Mouse (Mus musculus): Measurements from ENCODE around the gene Hadha.
A peak's percentile ranks its signal among the peaks of the same experiment; 100 is the strongest.

The Hadha gene

DNA sequence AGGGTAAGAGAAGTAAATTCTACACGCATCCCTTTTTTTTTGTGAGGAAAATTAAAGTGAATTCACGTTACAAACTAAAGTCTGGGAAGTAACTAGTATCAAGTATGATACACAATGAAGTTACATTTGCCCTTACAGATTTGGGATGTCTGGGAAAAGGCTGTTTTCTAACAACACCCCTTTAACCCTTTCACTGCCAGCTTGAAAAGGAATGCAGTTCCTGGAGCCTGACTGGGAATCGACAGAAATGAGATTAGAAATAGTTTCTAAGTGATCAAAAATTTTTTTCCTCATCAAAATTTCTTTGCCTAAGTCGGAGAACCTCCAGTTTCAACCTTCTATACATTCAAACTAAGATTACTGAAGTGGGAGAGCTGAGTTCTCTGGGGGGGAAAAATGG, 949 bp downstream of the Hadha start:
- no peak for DNase-seq (ENCODE audit: low read depth, low spot score)

DNA sequence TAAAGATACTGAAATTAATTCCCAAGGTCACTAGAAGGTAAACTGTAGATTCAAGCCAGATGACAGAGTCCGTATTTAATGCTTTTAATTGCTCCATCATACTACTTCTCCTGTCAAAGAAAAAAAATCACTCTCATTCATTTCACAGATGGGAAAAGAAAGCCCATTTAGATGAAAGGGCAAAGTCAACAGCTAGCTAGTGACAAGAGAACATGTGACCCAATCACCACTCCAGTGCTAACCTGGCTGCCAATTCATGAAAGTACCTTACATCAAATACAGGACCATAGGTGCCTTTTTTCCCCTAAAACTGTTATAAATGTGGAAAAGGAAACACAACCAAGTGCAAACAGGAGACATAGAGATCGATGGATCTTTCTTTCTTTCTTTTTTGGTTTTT, 1.7 kb downstream of the Hadha start:
- DNase-seq (ENCODE audit: low read depth, low spot score) = no peak

DNA sequence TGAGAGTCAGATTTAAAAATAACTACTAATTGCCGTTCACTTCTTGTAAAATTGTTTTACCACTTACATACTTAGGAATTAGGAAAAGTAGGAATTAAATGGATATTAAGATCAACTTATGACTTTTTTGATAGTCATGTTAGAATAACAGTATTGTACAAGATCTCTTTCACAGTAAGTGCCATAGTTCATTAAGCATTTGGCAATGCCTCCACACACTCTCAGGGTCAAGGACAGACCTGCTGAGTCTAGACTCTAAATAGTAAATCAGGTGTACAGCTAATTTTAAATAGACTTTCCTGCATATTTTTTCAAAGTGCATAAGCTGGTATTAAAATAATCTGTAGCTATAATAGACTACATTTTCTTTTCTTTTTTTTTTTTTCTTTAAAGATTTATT, 2.5 kb downstream of the Hadha start:
- no peak for DNase-seq (ENCODE audit: low read depth, low spot score)

DNA sequence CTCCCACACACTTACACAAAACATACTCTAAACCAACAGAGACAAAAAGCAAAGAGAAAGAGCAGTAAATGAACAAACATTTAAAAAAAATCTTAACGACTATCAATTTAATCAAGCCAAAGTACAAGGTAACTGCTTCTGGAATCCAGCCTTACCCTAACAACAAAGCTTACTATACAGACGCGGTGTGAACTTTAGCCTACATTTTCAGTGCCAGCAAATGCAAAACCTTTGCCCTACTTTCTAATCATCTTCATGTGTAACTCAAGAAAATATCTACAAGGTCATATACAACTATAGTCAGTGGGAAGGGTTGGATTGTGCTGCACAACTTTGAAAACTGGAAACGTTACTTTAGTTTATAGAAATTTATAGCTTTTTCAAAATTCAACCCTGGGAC, 3.0 kb downstream of the Hadha start:
- no peak for DNase-seq (ENCODE audit: low read depth, low spot score)

DNA sequence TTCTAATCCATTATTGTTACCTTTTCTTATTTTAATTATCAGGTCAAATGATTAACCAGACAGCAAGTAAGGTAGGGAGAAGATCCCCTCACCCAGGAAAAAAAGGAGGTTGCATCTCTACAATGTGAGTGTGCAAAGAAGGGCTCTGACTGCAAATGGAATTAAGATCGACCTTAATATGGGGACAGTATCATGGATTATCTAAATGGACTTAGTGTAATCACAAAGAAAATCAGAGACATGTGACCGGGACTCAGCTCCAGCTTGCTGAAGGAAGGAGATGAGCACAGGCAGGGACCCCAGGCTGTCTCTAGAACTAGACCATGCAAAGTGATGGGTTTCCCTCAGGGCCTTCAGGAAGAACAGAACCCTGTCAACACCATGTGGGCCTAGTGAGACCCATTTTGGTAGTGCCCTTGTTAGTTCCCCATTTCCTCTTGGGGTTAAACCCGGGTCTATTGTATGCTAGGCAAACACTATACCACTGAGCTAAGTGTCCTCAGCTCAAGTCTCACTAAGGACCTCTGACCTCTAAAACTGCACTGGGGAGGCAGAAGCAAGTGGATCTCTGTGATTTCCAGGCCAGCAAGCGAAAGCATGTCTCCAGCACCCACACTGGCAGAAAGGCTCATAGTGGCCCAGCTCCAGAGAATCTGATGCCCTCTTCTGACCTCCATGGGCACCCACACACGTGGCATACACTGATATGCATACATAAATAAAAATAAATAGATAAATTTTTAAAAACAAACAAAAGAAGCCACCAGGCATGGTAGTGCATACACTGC, 6.6 kb downstream of the Hadha start:
- DNase-seq (ENCODE audit: low read depth, low spot score) = no peak

DNA sequence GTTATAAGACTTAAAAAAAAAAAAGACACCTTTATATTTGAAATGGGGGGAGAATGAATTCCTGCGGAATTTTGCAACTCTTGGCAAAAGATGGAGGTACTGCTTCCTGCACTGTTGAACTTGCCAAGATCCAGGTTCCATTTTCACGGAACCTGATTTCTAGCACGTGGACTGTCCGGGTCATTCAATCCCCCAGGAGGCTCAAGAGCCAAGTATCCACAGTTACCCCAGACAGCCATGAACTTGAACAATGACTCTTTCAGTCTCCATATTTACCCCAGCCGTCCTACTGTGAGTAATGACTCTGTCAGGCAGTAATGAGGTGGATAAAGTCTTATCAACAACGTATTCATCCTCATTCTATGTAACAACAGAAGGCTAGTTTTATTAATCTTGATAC, 8.4 kb downstream of the Hadha start:
- DNase-seq (ENCODE audit: low read depth, low spot score) = no peak

DNA sequence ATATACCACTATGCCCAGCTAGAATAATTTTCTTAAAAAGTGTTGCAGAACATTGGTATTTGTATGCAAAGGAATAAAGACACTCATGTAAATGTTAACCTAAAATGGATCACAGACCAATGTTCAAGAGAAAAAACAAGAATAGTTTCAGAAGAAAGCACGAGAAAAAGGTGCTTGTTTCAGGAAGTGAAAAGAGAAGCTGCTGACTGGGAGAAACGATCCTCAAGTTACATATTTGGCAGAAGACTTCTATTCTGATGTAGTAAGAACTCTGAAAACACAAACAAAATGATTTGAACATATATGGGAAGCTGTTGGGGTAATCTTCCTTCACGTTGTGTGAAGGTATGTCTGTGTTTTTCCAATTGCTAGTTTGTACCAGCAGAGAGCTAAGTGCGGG, 16.8 kb downstream of the Hadha start:
- peak; percentile 53 for DNase-seq (ENCODE audit: low read depth, low spot score)

DNA sequence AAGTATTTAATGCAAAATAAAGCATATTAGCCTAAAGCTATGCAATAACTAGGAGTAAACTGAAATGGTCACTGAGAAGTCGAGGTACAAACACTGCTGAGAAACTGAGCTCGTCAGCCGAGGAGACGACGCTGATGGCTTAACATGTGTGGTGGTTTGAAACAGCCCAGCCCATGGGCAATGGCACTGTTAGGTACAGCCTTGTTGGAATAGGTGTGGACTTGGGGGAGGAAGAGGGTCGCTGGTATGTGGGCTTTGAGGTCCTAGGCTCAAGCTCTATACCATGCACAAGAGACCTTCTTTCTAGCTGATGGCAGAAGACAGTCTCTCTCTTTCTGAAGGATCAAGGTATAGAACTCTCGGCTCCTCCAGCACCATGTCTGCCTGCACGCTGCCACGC, 17.7 kb downstream of the Hadha start:
- no peak for DNase-seq (ENCODE audit: low read depth, low spot score)

DNA sequence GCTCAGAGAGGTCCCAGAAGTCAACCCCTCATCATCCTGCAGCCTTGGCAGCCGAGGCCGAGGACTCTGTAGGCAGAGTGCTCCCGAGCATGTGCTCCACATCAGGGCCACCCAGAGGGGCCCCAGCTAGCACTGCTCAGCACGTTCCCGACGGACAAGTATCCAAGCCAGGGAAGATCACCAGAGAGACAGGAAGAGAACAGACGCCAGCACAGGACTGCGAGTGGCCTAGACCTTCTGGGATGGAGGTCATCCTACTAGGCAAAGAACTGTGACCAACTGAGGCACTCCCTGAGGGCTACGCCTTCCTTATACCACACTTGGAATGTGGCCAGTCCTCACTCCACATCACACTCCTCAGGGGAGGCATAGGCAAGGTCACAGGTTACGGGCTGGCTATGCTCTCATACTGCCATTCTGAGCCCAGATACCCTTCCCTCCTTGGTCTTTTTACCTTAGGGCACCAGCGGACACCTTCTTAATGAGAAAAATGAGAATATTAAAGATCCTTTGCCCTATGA, 19.2 kb downstream of the Hadha start:
- DNase-seq (ENCODE audit: low read depth, low spot score) = no peak

DNA sequence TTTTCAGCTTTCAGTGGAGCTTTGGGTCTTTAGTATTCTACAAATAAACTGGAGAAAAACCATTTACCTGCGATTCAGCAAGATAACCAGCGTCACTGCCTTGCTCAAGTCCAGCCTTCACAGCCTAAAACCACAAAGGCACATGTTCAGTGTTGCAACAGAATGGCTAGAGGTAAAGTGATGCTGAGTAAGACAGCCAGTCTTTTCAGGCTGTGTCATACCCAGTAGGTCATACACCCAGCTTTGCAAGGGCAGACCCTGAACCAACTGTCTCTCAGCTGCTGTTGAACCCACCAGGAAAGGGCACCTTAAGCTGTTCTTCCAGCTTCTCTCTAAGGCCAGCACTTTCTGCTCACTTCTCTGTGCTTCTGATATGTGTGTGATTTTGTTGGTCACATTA, 22.8 kb downstream of the Hadha start:
- DNase-seq (ENCODE audit: low read depth, low spot score) = no peak

DNA sequence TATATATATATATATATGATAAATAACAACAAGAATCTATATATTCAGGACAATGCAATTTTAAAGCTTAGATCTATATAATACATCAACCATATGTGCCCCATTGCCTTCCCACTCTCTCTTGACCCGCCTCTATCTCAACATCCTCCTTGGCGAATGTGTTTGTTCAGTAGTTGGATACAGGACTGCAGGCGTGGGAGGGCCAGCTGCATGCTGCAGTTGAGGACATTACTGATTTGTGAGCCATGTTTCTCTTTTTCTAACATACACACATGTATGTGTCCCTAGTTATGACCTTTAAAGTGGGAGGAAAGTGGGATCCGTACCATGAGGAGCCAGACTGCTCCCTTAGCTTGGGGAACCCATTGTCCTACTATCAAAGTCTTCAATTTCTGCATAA, 23.7 kb downstream of the Hadha start:
- no peak for DNase-seq (ENCODE audit: low read depth, low spot score)

DNA sequence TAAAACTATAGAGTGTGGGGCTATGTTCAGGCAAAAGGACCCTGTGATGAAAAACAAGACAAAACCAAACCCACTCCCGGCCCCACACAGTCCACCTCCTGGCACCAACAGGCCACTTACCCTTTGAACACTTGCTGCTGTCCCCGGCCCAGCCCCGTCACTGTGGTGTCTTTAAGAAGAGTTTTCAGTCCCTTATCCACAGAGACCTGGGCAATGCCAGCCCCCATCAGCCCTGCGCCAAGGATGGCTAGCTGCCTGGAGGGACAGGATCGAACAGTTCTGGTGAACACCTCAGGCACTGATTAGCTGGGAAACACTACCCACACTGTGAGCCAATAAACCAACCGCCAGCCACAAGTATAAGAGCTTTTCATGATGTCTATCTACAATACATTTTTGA, 26.3 kb downstream of the Hadha start:
- DNase-seq (ENCODE audit: low read depth, low spot score) = no peak

DNA sequence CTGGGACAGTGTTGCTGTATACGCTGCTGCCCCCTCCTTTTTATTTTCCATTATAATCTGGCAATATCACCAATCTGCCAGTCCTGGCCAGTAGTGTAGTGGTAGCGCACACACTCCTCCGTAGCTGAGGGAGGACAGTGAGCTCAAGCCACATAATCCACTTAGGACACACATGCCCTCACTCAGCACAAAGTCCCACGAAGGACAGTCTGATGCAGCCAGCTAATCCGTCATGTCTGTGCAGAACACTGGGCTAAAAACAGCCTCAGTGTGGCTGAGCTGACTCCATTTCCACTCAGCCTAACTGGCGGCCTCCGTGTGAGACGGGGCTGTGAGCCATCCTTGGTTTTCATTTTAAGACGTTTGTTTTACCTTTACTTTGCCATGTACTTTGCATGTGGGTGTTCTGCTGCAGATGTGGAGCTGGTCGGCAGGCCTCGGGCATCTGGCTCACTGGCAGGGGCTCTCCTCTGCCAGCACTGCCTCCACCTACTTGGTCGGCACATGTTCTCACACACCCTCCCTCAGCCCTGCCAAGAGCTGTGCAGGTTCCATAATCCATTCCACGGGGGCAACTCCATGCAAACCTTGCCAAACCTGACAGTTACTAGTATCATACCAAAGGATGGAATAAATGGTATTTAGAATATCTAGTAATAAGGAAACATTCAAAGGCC, 26.9 kb downstream of the Hadha start:
- no peak for DNase-seq (ENCODE audit: low read depth, low spot score)

DNA sequence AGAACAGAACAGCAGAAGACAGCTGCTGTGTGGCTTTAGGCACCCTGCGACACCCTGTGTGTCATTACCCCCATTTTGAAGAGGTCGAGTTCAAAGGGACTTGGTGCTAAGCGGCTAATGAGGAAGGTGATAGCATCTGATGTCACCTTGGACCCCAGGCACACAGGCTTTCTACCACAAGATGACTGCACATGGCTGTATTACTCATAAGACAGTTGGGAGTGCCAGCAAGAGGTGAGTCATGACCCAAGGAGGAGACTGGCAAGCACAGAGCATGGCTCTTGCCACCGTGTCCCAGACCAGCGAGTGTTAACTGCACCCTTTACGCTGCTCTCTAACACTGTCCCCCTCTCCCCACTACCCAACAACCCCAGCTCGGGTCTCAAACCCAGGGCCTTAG, 28.2 kb downstream of the Hadha start:
- DNase-seq (ENCODE audit: low read depth, low spot score) = no peak

DNA sequence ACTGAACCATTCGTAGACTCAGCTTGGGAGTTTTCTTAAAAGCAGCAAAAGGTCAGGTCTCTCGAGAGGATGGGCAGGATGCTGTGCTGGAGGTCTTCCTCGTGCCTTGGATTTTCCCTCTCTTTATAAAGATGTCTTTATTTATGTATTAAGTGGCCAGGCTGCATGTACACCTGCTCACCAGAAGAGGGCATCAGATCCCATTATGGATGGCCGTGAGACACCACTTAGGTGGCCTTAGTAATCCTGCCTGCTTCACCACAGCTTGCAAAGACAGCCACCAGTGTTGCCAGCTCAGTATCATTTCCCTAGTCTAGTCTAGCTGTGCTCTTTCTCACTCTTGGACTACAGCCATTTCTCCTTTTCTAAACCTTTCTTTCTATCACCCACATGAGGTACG, 29.4 kb downstream of the Hadha start:
- DNase-seq (ENCODE audit: low read depth, low spot score) = peak; percentile 73

DNA sequence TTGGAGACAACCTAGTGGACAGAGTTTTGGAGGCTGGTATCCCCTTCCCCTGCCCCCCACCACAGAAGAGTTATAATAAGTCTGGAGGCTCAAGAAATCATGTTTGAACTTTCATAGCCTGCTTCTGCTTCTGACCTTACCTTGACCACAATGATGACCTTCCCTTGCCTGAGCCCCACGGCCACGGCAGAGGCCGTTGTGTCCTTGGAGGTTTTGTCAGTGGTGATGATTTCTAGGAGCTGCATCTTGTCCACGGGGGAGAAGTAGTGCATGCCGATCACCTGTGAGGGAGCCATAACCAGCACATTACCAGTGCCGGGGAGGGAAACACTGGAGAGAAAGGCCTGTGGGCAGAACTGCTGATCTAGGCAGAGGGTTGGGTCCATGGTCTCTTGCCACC, 32.5 kb downstream of the Hadha start:
- DNase-seq (ENCODE audit: low read depth, low spot score) = no peak

DNA sequence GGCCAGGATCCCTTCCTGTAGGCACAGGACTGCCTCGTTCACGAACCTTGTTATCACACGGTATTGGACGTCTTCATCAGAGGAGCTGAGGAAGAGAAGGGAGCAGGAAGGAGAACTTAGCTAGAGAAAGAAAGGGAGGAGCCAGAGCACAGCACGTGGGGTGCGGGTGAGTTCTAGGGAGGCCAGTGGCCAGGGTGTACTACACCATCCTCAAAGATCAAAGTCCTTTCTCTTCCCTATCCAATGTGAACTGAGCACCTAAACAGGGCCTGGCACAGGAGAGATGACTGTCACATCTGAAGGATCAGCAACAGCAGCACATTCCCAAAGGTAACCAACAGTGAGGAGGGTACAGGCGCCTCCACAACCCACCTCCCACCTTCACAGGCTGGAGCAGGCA, 34.9 kb downstream of the Hadha start:
- DNase-seq (ENCODE audit: low read depth, low spot score) = no peak

DNA sequence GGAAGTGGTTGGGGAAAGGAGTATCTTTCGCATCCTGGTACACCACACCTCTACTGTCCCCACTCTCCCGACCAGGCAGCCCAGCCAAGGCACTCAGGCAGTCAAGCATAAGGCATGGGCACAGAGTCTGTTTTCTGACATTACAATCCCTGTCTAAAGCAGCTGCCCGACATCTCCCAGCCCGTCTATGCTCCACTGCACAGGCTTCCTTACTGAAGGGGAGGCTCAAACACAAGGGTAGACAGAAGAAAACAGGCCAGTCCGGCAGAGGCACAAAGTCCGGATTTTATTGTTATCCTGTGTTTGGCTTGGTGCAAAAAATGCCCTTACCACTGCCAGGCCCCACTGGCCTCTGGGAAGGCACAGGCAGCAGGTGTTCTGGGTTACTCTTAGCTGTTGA, 35.8 kb downstream of the Hadha start:
- no peak for DNase-seq (ENCODE audit: low read depth, low spot score)

DNA sequence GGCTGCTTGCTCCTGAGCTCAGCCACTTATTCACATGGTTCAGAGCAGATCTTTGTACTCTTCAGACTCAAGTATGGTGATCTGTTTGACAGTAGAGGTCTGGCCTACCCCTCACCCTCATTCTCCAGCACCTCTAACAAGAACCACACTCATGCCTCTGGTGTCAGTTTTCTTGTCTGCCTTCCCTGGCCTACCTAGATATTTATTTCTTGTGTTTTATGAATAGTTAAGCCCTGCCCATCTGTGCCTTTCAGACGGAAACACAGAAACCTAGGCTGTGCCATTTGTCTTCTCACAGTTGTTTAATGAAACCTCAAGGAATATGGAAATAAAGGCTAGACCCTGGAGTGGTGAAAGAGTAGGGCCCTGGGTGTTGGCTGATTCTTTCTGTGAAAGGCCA, 36.9 kb downstream of the Hadha start:
- DNase-seq (ENCODE audit: low read depth, low spot score) = no peak

DNA sequence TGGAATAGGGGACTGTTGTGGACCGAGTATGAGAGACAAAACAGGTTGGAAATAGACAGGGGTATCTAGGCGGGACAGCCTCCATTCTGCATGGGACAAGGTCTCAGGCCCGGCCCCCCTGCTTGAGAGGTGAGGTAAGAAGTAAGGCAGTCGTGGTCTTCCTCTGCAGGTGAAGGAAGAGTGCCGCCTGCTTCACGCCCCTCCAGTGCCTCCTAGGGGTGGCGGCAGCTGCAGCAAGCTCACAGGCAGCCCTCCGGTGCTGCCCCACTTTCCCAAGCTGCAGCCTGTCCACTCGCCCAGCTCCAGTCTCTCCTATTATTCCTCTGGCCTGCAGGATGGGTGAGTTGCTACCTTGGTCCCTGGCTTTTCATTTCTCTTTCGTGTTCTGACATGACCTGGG, 39.2 kb downstream of the Hadha start:
- no peak for DNase-seq (ENCODE audit: low read depth, low spot score)

DNA sequence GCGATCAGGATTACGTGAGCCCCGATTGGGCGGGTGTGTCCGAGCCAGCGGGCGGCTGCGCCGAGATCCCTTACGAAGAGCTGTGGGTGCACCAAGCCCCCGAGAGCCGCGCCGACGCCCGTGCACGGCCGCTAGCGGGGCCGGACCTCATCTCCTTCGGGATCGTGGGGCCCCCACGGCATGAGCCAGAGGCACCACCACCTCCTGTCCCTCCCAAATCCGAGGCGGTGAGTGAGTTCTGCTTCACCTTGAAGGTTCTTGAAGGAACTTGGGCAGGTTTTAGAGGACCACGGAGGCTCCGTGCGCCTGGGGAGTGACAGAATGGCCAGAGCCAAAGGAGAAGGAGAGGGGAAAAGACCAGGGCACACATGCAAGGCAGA, 40.2 kb downstream of the Hadha start:
- no peak for DNase-seq (ENCODE audit: low read depth, low spot score)

DNA sequence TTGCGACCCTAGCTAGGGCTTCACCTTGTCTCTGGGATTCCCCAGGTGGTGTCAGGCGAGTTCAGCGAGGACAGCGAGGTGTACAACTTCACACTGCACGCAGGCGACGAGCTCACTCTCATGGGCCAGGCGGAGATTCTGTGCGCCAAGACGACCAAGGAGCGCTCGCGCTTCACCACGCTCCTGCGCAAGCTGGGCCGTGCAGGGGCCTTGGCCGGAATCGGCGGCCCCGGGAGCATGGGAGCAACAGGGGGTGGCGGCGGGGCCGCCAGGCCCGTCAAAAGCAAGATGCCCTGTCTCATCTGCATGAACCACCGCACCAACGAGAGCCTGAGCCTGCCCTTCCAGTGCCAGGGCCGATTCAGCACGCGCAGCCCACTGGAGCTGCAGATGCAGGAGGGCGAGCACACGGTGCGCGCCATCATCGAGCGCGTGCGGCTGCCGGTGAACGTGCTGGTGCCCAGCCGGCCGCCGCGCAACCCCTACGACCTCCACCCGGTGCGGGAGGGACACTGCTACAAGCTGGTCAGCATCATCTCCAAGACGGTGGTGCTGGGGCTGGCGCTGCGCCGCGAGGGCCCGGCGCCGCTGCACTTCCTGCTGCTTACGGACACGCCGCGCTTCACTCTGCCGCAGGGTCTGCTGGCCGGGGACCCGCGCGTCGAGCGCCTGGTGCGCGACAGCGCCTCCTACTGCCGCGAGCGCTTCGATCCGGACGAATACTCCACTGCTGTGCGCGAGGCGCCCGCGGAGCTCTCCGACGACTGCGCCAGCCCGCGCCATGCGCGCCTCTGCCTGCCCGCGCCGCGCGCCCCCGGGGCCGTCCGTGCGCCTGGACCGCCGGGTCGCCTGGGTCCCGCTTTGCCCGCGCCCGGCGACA, 40.8 kb downstream of the Hadha start:
- peak; percentile 82 for DNase-seq (ENCODE audit: low read depth, low spot score)
